Mouse (Mus musculus) hindbrain, embryonic 16.5 days (tissue): Measurements from ENCODE around the gene Wee2. TPM values are rescaled to one million over a fixed set of nuclear protein-coding genes. Genes with fewer than 3 reads are reported as not detected.

Source experiments
- ATAC-seq: fragments of 200-750 bp; cut with Nextera tagmentation; 2 replicates; pipeline ENCODE4 v1.8.0; 2017; ENCODE audit warnings: moderate TSS enrichment, moderate library complexity
- H3K27ac ChIP-seq: fragments of 300-500 bp; sonication (generic); 2 replicates; pipeline ENCODE4 v1.5.1; 2014; ENCODE audit warnings: low read depth, mild to moderate bottlenecking, control low read depth, low read length, moderate library complexity
- H3K27me3 ChIP-seq: fragments of 300-500 bp; sonication (generic); replicated peaks from 2 replicates; pipeline ENCODE4 v1.6.1; 2014; ENCODE audit warnings: low read length; ENCODE audit not compliant: control insufficient read depth, insufficient read depth
- H3K36me3 ChIP-seq: fragments of 300-500 bp; sonication (generic); 2 replicates; pipeline ENCODE4 v1.6.1; 2014; ENCODE audit warnings: mild to moderate bottlenecking, low read length, moderate library complexity, mixed read lengths; ENCODE audit not compliant: control insufficient read depth, insufficient read depth
- H3K4me1 ChIP-seq: fragments of 300-500 bp; sonication (generic); 2 replicates; pipeline ENCODE4 v1.6.1; 2014; ENCODE audit warnings: low read depth, low read length; ENCODE audit not compliant: control insufficient read depth, insufficient read depth
- H3K4me2 ChIP-seq: fragments of 300-500 bp; sonication (generic); 2 replicates; pipeline ENCODE4 v1.6.1; 2014; ENCODE audit warnings: mild to moderate bottlenecking, low read length, control low read depth, moderate library complexity
- H3K4me3 ChIP-seq: fragments of 300-500 bp; sonication (generic); 2 replicates; pipeline ENCODE4 v1.5.1; 2014; ENCODE audit warnings: mild to moderate bottlenecking, low read length, control low read depth, moderate library complexity
- H3K9ac ChIP-seq: fragments of 300-500 bp; sonication (generic); 2 replicates; pipeline ENCODE4 v1.6.1; 2014; ENCODE audit warnings: low read depth, mild to moderate bottlenecking, control low read depth, low read length, moderate library complexity
- H3K9me3 ChIP-seq: fragments of 300-500 bp; sonication (generic); 2 replicates; pipeline ENCODE4 v1.6.1; 2014; ENCODE audit warnings: mild to moderate bottlenecking, low read length, moderate library complexity; ENCODE audit not compliant: control insufficient read depth
- WGBS: fragments of 180-500 bp; shearing (Covaris S2); extraction: QIAGEN DNeasy Blood & Tissue Kit; methylation state at CpG from one replicate; pipeline ENCODE4 v1.1.7; 2014; 5-methylcytosine and 5-hydroxymethylcytosine counted together
- polyA plus RNA-seq: library from polyadenylated mRNA; unstranded; fragments of >200 nt; fragmentation: Nextera tagmentation; extraction: Ambion mirVana; gene quantifications from 2 replicates; pipeline ENCODE4 v1.2.1, GENCODE M21; 2015

Gene Wee2
- 0.31 and 0.37 TPM in 2 replicates for polyA plus RNA-seq

DNA sequence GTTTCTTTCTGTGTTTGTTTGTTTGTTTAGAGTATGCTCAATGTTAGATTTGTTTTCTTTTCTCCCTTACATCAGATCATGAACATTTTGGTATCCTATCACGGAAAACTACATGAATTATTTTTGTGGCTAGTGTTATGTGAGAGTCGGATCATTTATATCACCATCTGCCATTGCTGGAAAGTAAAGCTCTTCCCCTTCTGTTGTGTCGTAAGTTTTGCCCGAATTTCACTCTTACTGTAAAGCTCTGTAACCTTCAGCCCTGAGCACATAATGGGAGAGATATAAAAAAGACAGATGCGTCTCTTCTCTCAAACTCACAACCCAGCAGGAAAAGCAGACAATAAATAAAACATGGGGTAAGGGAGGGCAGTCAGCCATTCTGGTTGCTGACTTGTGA is at the start of gene Wee2:
TSS of gene Wee2 (plus strand) at position 153 of the 400 bp plus-strand sequence.
- H3K27ac ChIP-seq: no peak within 1 kb of the TSS
- H3K4me1 ChIP-seq: peaks cover 10% of the 10 kb centered on the region
- no peaks in the 10 kb centered on the region for H3K36me3 ChIP-seq
- no peak within 1 kb of the TSS for H3K4me2 ChIP-seq
- no peak within 1 kb of the TSS for H3K9ac ChIP-seq
- ATAC-seq: no peak
- no peak within 1 kb of the TSS for H3K4me3 ChIP-seq
- H3K27me3 ChIP-seq: 0 out of 2 replicates have a peak, but pooled peaks cover 2% of the 10 kb centered on the region
- H3K9me3 ChIP-seq: no peaks in the 10 kb centered on the region
- WGBS: 63% methylated on average over 5 of the region's 5 CpGs

- no peaks in the 10 kb centered on the region for H3K27me3 ChIP-seq
Measured at GRCm38 (mm10) chr6:40390975-40391374, 47.9 kb upstream of the Wee2 start.

DNA sequence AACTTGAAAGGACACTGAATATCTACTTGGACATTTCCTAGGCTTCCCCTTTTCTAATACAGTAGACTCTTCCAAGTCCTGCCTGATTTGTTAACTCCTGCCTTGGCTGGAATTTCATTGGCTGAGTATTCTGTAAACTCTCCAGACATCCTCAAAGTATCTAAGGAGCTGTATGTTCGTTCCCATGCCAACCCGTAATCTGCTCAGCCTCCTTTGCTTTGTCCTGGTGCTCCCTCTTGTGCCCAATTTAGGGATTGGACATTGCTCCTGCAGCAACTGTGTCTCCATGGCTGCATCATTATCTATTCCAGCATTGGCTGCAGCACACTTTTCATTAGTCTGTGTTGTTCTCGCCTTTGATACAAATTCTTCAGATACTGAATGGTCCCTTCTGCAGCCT is 45.7 kb upstream of the Wee2 start:
- ATAC-seq: peak; percentile 98
- 5% methylated on average over 3 of the region's 3 CpGs for WGBS
- no peak overlapping the region for H3K4me3 ChIP-seq
- H3K9ac ChIP-seq: no peak overlapping the region
- no peaks in the 10 kb centered on the region for H3K27me3 ChIP-seq
- no peak overlapping the region for H3K4me2 ChIP-seq
- H3K27ac ChIP-seq: peak overlapping the region; percentile 21; the same call in 1 of the 2 replicates
- H3K4me1 ChIP-seq: peaks cover 2% of the 10 kb centered on the region; the same call in 1 of the 2 replicates
- peaks cover 4% of the 10 kb centered on the region; the same call in 1 of the 2 replicates for H3K36me3 ChIP-seq
- no peaks in the 10 kb centered on the region for H3K9me3 ChIP-seq

More at GRCm38 (mm10) chr6:40390975-40391374, 47.9 kb upstream of the Wee2 start:
- Histone ChIP-seq H3K27ac (no peak overlapping the region), H3K36me3 (no peaks in the 10 kb centered on the region), H3K4me3 (no peak overlapping the region), H3K9ac (no peak overlapping the region), H3K4me1 (peaks cover 2% of the 10 kb centered on the region; the same call in 1 of the 2 replicates), H3K4me2 (no peak overlapping the region), H3K9me3 (no peaks in the 10 kb centered on the region)
- ATAC-seq: no peak
- 94% methylated on average over 1 of the region's 1 CpGs for WGBS

GRCm38 (mm10) chr6:40402031-40402430 is 36.9 kb upstream of the Wee2 start:
- no peak overlapping the region for H3K27ac ChIP-seq
- no peak overlapping the region for H3K9ac ChIP-seq
- H3K36me3 ChIP-seq: peaks cover 44% of the 10 kb centered on the region
- 90% methylated on average over 2 of the region's 2 CpGs for WGBS
- H3K4me2 ChIP-seq: no peak overlapping the region
- H3K9me3 ChIP-seq: no peaks in the 10 kb centered on the region
- ATAC-seq: no peak
- H3K4me3 ChIP-seq: no peak overlapping the region
- no peaks in the 10 kb centered on the region for H3K27me3 ChIP-seq
- H3K4me1 ChIP-seq: no peaks in the 10 kb centered on the region

GRCm38 (mm10) chr6:40403640-40404285 is 35.1 kb upstream of the Wee2 start:
- ATAC-seq: no peak
- Histone ChIP-seq H3K9me3 (no peaks in the 10 kb centered on the region), H3K27me3 (no peaks in the 10 kb centered on the region), H3K36me3 (peaks cover 47% of the 10 kb centered on the region), H3K4me2 (no peak overlapping the region), H3K27ac (no peak overlapping the region), H3K4me1 (no peaks in the 10 kb centered on the region), H3K4me3 (no peak overlapping the region), H3K9ac (no peak overlapping the region)
- 80% methylated on average over 4 of the region's 4 CpGs for WGBS

DNA sequence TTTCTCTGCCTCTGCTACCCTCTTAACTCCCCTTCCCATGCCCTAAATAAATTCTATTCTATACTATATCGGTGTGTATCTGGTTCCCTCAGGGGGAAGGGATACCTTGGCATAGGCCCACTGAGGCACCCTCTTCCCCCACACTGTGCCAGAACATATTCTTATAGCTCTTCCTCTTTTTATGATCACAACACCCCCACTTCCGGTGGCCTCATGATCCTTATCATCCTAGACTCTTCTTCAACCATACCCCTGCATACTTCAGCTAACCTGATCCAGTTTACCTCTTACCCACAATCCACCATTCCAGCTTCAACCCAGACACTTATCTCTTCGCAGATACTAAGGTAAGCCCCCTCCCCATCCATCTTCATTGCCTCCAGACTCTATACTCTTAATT is 27.8 kb upstream of the Wee2 start:
- 96% methylated on average over 3 of the region's 3 CpGs for WGBS
- Histone ChIP-seq H3K4me2 (no peak overlapping the region), H3K36me3 (peaks cover 28% of the 10 kb centered on the region), H3K27ac (no peak overlapping the region), H3K9ac (no peak overlapping the region), H3K4me3 (no peak overlapping the region), H3K27me3 (no peaks in the 10 kb centered on the region), H3K4me1 (no peaks in the 10 kb centered on the region), H3K9me3 (no peaks in the 10 kb centered on the region)
- no peak for ATAC-seq

DNA sequence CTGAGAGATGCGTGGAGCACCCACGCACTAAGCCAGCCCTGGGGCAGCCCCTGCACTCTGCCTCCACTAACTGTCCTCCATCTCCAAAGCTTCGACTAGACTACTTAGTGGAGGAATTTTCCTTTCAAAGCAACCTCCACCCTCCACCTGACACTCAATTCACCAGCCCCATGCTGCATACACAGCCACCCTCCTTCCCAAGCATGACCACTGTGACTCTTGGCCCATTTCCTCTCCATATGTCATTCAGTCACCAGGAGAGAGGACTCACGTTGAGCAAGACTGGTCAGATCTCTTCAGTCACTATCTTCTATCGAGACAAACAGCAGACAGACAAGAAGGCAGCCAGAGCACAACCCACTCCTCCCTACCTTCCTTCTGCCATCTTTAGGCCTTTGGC is 25.8 kb upstream of the Wee2 start:
- WGBS: 84% methylated on average over 5 of the region's 5 CpGs
- no peaks in the 10 kb centered on the region for H3K27me3 ChIP-seq
- no peak overlapping the region for H3K4me3 ChIP-seq
- no peak for ATAC-seq
- H3K36me3 ChIP-seq: peaks cover 15% of the 10 kb centered on the region; the same call in 1 of the 2 replicates
- H3K9ac ChIP-seq: no peak overlapping the region
- no peaks in the 10 kb centered on the region for H3K9me3 ChIP-seq
- no peak overlapping the region for H3K27ac ChIP-seq
- H3K4me2 ChIP-seq: no peak overlapping the region
- H3K4me1 ChIP-seq: no peaks in the 10 kb centered on the region

- H3K9ac ChIP-seq: no peak overlapping the region
- H3K4me2 ChIP-seq: no peak overlapping the region
- no peak for ATAC-seq
- H3K27ac ChIP-seq: no peak overlapping the region
- no peak overlapping the region for H3K4me3 ChIP-seq
- WGBS: 90% methylated on average over 3 of the region's 3 CpGs
- no peaks in the 10 kb centered on the region for H3K27me3 ChIP-seq
- no peaks in the 10 kb centered on the region for H3K4me1 ChIP-seq
- peaks cover 14% of the 10 kb centered on the region; the same call in 1 of the 2 replicates for H3K36me3 ChIP-seq
- H3K9me3 ChIP-seq: no peaks in the 10 kb centered on the region
Measured at GRCm38 (mm10) chr6:40413565-40413964, 25.3 kb upstream of the Wee2 start.

DNA sequence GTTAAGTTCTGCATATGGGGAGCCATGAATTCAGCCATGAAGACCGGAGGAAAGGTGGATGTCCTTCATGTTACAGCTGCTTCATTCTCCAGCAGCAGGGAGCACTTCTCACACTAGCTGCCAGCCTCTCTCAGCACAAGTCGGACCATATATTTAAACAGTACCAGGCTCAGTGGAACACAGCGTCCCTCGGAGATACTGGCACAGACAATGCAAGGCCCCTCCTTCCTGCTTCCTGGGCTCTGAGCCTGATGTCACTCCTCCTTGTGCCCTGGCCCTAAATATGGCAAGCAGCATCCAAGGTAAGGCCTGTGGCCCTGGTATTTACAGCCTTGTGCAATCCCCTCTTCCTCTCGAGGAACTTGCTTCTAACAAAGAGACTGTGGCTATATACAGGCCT is 23.1 kb upstream of the Wee2 start:
- ATAC-seq: no peak
- Histone ChIP-seq H3K27ac (no peak overlapping the region), H3K9me3 (no peaks in the 10 kb centered on the region), H3K4me2 (no peak overlapping the region), H3K4me3 (no peak overlapping the region), H3K4me1 (no peaks in the 10 kb centered on the region), H3K9ac (no peak overlapping the region), H3K27me3 (no peaks in the 10 kb centered on the region), H3K36me3 (peaks cover 7% of the 10 kb centered on the region)
- WGBS: 82% methylated on average over 5 of the region's 5 CpGs
